Mouse (Mus musculus) liver, adult 2 months (tissue): ENCODE data around the gene Izumo1r. TPM values are rescaled to one million over a fixed set of nuclear protein-coding genes. Genes with fewer than 3 reads are reported as not detected.

Source experiments
- DNase-seq: peaks from one replicate; pipeline ENCODE4 v3.0.0-alpha.2; 2011; ENCODE audit warnings: low read depth, low spot score; ENCODE audit errors: extremely low read depth
- H3K27ac ChIP-seq: fragments of 200-500 bp; replicated peaks from 2 replicates; pipeline ENCODE4 v1.5.1; 2012; ENCODE audit warnings: low read depth, mild to moderate bottlenecking, control low read depth, inconsistent platforms, low read length; ENCODE audit not compliant: insufficient read depth
- H3K27me3 ChIP-seq: fragments of 200-500 bp; 2 replicates; pipeline ENCODE4 v1.6.1; 2012; ENCODE audit warnings: mild to moderate bottlenecking, moderate library complexity, low read length, inconsistent platforms; ENCODE audit not compliant: control insufficient read depth, insufficient read depth
- H3K36me3 ChIP-seq: fragments of 200-500 bp; 2 replicates; pipeline ENCODE4 v1.6.1; 2012; ENCODE audit warnings: low read length, inconsistent platforms; ENCODE audit not compliant: control insufficient read depth, insufficient read depth
- H3K4me1 ChIP-seq: fragments of 200-500 bp; 2 replicates; pipeline ENCODE4 v1.6.1; 2011; ENCODE audit warnings: low read length; ENCODE audit not compliant: control insufficient read depth, insufficient read depth
- H3K4me3 ChIP-seq: fragments of 200-500 bp; 2 replicates; pipeline ENCODE4 v1.5.1; 2011; ENCODE audit warnings: low read depth, mild to moderate bottlenecking, control low read depth, low read length, moderate library complexity; ENCODE audit not compliant: insufficient read depth
- H3K79me2 ChIP-seq: fragments of 200-500 bp; 2 replicates; pipeline ENCODE4 v1.6.1; 2012; ENCODE audit warnings: inconsistent platforms, mild to moderate bottlenecking, low read length, moderate library complexity; ENCODE audit not compliant: control insufficient read depth, insufficient read depth
- H3K9ac ChIP-seq: fragments of 200-500 bp; 2 replicates; pipeline ENCODE4 v1.6.1; 2012; ENCODE audit warnings: low read depth, mild to moderate bottlenecking, control low read depth, inconsistent platforms, low read length
- CTCF ChIP-seq: fragments of 200-500 bp; IDR thresholded peaks from 2 replicates; pipeline ENCODE4 v1.5.1; 2011; ENCODE audit warnings: low read depth, low read length, control low read depth
- POLR2A ChIP-seq: fragments of 200-500 bp; IDR thresholded peaks from 2 replicates; pipeline ENCODE4 v1.6.1; 2011; ENCODE audit warnings: low read length, control low read depth; ENCODE audit not compliant: insufficient read depth; ENCODE audit errors: extremely low read depth
- WGBS: fragments of 180-500 bp; shearing (Covaris S2); methylation state at CpG from one replicate; pipeline ENCODE4 v1.1.7; 2018; 5-methylcytosine and 5-hydroxymethylcytosine counted together
- polyA plus RNA-seq: library from polyadenylated mRNA; depleted of rRNA; stranded (reverse); fragments of >200 nt; gene quantifications from 2 replicates; pipeline ENCODE4 v1.2.3, GENCODE M21; 2012
- total RNA-seq: library from RNA; depleted of rRNA; stranded (reverse); fragments of >200 nt; gene quantifications from 2 replicates; pipeline ENCODE4 v1.2.3, GENCODE M21; 2014

The Izumo1r gene
- total and polyA plus RNA-seq, 2 experiments = 0.20 TPM; not detected in 1

GRCm38 (mm10) chr9:14891891-14892290 is 11.9 kb downstream of the Izumo1r start:
- no peak overlapping the region for H3K9ac ChIP-seq
- H3K27me3 ChIP-seq = no peaks in the 10 kb centered on the region
- no peak overlapping the region for H3K27ac ChIP-seq
- TF ChIP-seq POLR2A (no peak), CTCF (no peak)
- H3K79me2 ChIP-seq = no peaks in the 10 kb centered on the region
- H3K4me3 ChIP-seq = no peak overlapping the region
- 68% methylated on average over 5 of the region's 5 CpGs for WGBS
- DNase-seq = no peak
- H3K4me1 ChIP-seq = no peaks in the 10 kb centered on the region
- no peaks in the 10 kb centered on the region for H3K36me3 ChIP-seq

GRCm38 (mm10) chr9:14890699-14891098 is 13.1 kb downstream of the Izumo1r start:
- Histone ChIP-seq H3K36me3 (no peaks in the 10 kb centered on the region), H3K4me3 (no peak overlapping the region), H3K9ac (no peak overlapping the region), H3K4me1 (no peaks in the 10 kb centered on the region), H3K27ac (no peak overlapping the region), H3K79me2 (no peaks in the 10 kb centered on the region), H3K27me3 (no peaks in the 10 kb centered on the region)
- no peak for TF ChIP-seq CTCF
- TF ChIP-seq POLR2A = no peak
- no peak for DNase-seq
- 96% methylated on average over 3 of the region's 3 CpGs for WGBS

GRCm38 (mm10) chr9:14888671-14889070 is 15.1 kb downstream of the Izumo1r start:
- Histone ChIP-seq H3K79me2 (no peaks in the 10 kb centered on the region), H3K9ac (no peak overlapping the region), H3K27ac (no peak overlapping the region), H3K4me1 (no peaks in the 10 kb centered on the region), H3K36me3 (no peaks in the 10 kb centered on the region), H3K27me3 (no peaks in the 10 kb centered on the region), H3K4me3 (no peak overlapping the region)
- DNase-seq = no peak
- TF ChIP-seq CTCF = no peak
- no peak for TF ChIP-seq POLR2A
- 83% methylated on average over 6 of the region's 6 CpGs for WGBS

GRCm38 (mm10) chr9:14887787-14888382 is 15.9 kb downstream of the Izumo1r start:
- no peak for DNase-seq
- H3K79me2 ChIP-seq = no peaks in the 10 kb centered on the region
- TF ChIP-seq CTCF (no peak), POLR2A (no peak)
- no peaks in the 10 kb centered on the region for H3K4me1 ChIP-seq
- no peak overlapping the region for H3K27ac ChIP-seq
- H3K36me3 ChIP-seq = no peaks in the 10 kb centered on the region
- no peak overlapping the region for H3K9ac ChIP-seq
- no peaks in the 10 kb centered on the region for H3K27me3 ChIP-seq
- WGBS = 79% methylated on average over 6 of the region's 6 CpGs
- H3K4me3 ChIP-seq = no peak overlapping the region

- no peak for DNase-seq
- Histone ChIP-seq H3K27ac (no peak overlapping the region), H3K27me3 (no peaks in the 10 kb centered on the region), H3K4me3 (no peak overlapping the region), H3K4me1 (no peaks in the 10 kb centered on the region), H3K36me3 (no peaks in the 10 kb centered on the region), H3K9ac (no peak overlapping the region), H3K79me2 (no peaks in the 10 kb centered on the region)
- 69% methylated on average over 1 of the region's 1 CpGs for WGBS
- TF ChIP-seq POLR2A (no peak), CTCF (no peak)
These were observed 17.8 kb downstream of the Izumo1r start for GRCm38 (mm10) chr9:14885954-14886353.

GRCm38 (mm10) chr9:14885151-14885550 is 18.6 kb downstream of the Izumo1r start:
- no peaks in the 10 kb centered on the region for H3K27me3 ChIP-seq
- no peak overlapping the region for H3K9ac ChIP-seq
- no peak overlapping the region for H3K27ac ChIP-seq
- no peak for TF ChIP-seq POLR2A
- no peak for TF ChIP-seq CTCF
- H3K79me2 ChIP-seq = no peaks in the 10 kb centered on the region
- no peak overlapping the region for H3K4me3 ChIP-seq
- H3K36me3 ChIP-seq = no peaks in the 10 kb centered on the region
- no peak for DNase-seq
- H3K4me1 ChIP-seq = no peaks in the 10 kb centered on the region
